Mouse (Mus musculus) liver, embryonic 14.5 days (tissue): ENCODE data around the gene Fhit.

Experiments
- CTCF ChIP-seq: IDR thresholded peaks from 2 replicates; pipeline ENCODE4 v1.5.1; 2016; ENCODE audit warnings: antibody characterized with exemption, low read depth, control low read depth
- EP300 ChIP-seq: IDR thresholded peaks from 2 replicates; pipeline ENCODE4 v1.6.1; 2016; ENCODE audit warnings: antibody characterized with exemption, low read depth

GRCm38 (mm10) chr14:10430396-10431000 lies 731.3 kb downstream of the Fhit start:
- no peak for TF ChIP-seq CTCF
- TF ChIP-seq EP300: no peak
